Mouse (Mus musculus) gastrocnemius, postnatal 4 days (tissue): ENCODE measurements around the gene Pum1. TPM values are rescaled to one million over a fixed set of nuclear protein-coding genes. Genes with fewer than 3 reads are reported as not detected.

Experiments
- DNase-seq, 2 experiments: peaks; one replicate each; pipeline ENCODE4 v3.0.0; 2021 to 2022; ENCODE audit warnings: low spot score in 2 of 2, mixed read lengths in 2 of 2
- total RNA-seq, 2 experiments: library from RNA; stranded (reverse); gene quantifications; 2 replicates each; pipeline ENCODE4 v1.2.3; 2021

The Pum1 gene
- total RNA-seq, 2 experiments from 2014 or later: 65.5 to 73.9 TPM

DNA sequence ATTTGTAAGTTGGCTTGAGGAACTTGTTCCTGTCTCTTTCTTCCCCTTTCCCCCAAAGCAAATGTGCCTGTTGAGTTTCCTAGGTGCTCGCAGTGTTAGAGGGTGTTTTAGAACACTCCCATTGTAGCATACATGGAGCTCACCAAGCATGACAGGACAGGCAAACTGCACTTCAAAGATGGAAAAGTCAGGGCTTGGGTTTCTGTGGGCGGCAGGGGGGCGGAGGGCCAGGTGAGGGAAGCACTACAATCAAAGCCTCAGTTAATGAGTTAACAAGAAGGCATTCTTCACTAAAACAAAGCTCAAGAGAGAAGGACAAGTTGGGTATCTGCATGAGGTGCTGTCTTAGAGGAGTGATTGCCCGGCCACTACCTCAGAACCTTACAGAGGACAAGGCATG, 56.2 kb downstream of the Pum1 start:
- no peak for DNase-seq

- DNase-seq: no peak
Measured at GRCm38 (mm10) chr4:130722607-130723006, 59.5 kb downstream of the Pum1 start.

DNA sequence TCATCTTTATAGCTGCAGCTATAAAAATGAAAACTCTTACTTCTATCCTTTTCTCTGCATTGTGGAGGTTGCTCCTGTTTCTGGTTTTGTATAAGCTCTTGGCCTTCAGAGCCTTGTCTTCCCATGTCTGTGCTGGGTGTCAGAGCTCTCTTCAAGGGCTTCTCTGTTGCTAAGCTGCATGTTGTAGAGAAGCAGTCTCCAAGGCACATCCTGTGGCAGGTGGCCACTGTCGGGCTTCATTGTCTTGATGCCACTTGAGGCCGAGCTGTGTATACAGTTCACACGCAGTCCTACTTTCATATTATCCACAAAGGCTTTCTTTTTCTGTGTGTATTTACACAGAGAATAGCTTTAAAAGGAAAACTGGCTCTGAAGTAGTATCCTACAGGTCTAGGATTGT, 63.0 kb downstream of the Pum1 start:
- no peak for DNase-seq

- no peak for DNase-seq
Measured at GRCm38 (mm10) chr4:130735957-130736356, 72.8 kb downstream of the Pum1 start.

GRCm38 (mm10) chr4:130738527-130738926, 75.4 kb downstream of the Pum1 start:
- peak in 1 of 2 experiments; percentile 33 for DNase-seq

GRCm38 (mm10) chr4:130744058-130744457, 80.9 kb downstream of the Pum1 start:
- no peak for DNase-seq

DNA sequence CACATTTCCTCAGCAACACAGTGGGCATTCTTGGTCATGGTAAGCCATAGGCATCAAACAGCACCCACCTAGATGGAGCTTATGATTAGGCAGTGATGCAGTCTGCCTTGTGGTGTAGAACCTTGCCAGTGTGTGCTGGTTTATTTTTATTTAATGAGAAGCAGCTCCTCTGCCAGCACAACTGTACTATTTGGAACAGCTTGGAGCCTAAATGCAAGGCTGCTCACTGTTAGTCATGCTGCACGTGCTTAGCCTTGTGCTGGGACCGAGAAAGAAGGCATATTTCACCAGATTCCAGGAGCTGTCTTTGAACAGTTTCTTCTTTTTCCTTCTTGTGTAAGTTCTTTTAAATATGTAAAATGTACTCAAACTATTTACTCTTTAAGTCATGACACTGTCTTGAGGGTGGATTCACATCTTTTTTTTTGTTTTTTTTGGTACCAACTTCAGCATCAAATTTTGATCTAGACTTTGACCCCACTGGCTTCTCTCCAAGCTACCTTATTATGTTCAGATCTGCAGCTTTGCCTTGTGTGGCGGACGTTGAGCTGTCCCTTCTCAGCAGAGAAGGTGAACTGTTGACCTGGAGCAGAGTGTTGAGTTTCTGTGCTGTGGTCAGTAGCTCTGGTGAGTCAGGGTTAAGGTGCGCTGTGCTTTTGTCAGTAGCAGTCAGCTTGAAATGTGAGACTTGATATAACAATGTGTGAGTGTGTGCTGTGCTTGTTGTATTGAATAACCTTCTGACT, 82.6 kb downstream of the Pum1 start:
- DNase-seq: no peak

DNA sequence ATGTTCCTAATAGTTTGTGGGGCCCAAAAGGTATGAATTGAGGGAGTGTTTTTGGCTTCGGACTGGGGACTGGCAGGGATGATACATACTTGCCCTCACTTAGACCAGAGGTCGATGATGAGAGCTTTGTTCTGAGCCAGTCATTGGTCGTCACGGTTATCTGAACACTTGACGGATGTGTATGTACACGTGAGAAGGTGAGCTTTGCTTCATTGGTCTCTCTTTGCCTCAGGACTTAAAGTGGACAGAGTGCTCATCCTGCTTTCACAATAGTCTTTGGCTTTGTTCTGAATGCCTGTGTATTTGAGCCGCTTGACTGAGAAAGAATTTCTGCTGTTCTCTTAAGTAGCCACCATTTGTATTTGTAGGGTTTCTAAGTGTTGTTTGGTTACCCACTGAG, 86.4 kb downstream of the Pum1 start:
- no peak for DNase-seq

DNA sequence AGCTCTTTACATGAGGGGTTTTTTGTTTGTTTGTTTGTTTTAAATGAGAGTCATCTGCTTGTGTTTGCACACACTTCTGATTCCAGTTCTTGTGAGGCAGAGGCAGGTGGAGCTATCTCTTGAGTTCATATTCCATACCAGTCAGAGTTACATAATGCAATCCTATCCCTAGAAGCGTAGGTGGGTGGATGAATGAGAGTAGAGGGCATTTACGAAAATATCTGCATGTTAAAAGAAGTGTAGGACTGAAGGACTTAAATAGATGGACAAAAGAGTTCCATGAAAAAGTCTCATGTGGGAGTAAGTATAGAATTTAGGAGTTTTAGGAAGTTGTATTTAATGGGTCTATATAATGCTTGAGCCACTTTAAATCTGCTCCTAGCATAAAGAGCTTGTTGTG, 88.8 kb downstream of the Pum1 start:
- no peak for DNase-seq

GRCm38 (mm10) chr4:130752591-130752990, 89.5 kb downstream of the Pum1 start:
- no peak for DNase-seq

DNA sequence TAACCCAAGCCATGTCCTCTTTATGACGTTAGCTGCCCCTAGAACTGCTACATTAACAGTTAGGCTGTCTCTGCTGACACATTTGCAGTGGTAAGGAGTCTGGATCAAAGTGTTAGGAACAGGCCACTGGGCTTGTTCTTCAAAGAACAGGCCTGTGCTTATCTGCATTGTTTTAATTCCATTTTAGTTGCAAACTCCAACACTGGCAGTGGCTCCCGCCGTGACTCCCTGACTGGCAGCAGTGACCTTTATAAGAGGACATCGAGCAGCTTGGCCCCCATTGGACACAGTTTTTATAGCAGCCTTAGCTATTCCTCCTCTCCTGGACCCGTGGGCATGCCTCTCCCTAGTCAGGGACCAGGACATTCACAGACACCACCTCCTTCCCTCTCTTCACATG, 90.6 kb downstream of the Pum1 start:
- no peak for DNase-seq

DNA sequence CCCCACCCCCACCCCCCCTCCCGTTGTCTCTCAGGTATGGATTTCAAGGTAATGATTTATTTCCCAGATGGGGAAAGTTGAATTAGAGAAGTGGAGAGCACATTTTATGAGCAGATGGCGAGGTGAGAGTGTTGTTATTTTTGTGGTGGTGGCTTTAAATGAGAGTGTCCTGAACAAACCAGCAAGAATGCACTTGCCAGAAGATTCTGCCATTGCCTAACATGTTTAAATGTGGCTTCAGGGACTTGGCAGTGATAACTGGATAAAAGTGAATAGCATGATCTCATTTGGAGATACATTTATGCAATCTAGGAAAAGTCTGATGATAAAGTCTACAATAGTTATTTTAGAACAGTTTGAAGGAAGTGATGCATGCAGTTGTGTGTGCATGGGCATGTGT, 91.7 kb downstream of the Pum1 start:
- DNase-seq: no peak

DNA sequence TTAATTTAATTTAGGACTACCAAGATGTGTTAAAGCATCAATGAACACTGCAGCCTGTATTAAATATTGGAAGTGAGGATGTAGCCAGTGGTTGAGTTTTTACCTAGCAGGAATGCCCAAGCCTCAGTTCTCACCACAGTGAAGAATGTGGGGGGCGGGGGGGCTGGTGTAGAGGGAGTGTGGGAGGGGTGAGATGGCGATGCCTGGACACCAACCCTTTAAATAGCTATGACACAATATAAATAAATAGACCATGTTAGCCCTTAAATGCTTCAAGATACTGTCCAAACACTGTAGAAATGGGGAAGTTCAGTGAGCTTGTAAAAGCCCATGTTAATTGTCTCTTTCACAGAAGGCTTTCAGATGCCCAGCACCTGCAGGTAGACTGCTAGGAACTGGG, 96.8 kb downstream of the Pum1 start:
- no peak for DNase-seq

DNA sequence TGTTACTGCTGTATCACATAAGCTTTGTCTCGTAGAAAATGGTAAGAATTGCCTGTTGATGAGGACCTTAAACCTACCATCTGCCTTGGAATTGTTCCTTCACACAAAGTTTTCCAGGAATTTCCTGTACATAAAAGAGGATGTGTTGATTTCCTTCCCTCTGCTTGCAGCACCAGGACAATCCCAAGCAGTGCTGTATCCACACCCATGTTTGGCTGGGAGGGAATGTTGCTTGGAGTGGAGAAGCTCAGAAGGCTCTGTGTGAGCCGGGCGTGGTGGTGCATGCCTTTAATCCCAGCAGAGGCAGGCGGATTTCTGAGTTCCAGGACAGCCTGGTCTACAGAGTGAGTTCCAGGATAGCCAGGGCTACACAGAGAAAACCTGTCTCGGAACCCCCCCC, 98.7 kb downstream of the Pum1 start:
- no peak for DNase-seq

DNA sequence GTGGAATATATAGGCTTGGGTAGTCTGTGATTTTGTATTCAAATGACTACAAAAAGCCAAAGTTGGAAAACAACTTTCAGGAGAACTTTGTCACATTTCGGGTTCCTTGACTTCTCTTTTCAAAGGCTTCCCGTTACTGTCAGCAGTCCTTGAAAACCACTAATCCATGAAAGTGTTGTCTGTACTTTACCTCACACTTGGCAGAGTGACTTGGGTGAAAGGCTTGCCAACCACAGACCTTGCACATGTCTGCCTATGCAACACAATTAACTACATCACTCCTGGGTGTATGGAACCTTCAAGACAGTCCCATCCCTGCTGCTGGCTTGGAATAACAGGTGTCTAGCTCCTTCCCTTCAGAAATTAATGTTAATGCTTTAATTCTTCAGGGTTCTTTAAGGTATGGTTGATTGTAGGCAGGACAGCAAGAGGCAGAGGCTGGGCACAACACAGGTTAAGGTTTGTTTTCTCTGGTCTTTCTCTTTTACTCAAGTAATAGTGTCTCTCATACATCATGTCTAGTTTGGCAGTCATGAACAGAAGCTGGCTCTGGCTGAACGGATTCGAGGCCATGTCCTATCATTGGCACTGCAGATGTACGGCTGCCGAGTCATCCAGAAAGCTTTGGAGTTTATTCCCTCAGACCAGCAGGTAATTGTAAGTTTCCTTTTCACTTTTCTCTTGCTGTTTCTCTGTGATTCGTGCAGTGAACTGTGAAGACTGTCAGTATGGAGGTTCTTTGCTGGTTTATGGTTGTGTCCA, 102.5 kb downstream of the Pum1 start:
- no peak for DNase-seq

DNA sequence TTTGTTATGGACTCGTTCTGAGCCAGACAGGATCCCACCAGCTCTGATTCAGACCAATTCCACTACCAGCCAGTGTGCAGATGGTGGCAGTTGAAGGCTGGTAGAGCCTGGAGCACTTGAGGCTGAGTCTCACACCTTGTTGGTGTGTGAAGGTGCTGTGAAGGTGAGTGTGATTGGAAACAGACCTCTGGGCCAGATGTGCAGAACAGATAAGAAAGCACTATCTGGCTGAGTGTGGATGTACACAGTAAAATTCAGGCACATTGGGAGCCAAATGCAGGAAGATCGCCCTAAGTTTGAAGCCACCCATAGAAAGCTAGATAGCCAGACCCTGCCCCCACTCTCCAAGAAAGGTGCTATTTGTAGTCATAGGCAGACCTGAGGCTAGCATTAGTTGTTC, 103.3 kb downstream of the Pum1 start:
- DNase-seq: no peak

DNA sequence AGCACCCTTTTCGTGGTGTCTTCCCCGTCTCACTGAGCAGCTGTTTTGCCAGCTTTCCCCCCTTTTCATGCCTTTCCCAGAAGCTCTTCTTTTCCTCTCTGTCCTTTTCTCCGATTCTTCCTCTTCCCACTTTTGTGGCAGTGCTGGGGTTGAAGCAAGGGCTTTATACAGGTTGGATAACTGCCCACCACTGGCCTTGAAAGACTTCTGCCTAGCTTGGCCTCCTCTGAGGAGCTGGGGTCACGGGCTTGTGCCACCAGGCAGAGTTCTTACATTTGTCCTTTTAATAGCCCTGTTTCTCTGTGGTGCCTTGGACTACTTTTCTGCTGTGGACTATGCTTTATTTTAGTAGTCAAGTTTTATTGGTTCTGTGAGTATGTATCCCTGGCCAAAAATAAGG, 103.8 kb downstream of the Pum1 start:
- DNase-seq: no peak

DNA sequence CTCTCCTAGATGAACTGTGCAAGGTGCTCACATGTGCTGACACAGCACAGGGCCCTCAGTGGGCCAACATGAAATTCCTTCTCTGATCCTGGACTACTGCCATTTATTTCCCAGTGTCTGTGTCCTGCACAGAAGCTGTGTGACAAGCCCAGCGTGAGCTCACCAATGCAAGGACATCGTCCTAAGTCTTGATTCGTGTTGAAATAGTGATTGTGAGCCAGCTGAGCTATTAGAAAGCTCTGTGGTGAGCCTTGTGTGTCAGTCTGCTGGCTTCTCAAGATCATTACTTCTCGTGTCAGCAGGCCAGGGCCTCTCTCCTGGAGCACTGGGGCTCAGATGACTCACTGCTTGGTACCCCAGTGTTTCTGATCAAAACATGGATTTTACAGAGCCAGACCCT, 110.8 kb downstream of the Pum1 start:
- DNase-seq: no peak

DNA sequence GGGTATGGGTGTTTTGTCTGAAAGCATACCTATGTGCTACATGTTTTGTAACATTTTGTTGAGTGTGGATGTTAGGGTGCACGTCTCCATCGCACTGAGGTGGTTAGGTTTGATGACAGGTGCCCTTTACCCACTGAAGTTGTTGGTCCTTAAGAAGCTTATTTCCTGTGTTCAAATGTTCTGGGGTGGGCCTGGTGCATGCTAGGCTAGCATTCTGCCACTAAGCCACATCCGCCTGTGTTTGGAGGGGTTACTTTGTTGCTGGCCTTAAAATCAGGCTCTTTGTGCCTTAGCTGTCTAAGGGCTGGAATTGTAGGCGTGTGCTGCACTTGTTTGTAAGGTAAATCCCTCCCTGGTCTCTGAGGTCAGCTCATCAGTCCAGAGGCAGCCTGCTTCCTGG, 111.7 kb downstream of the Pum1 start:
- DNase-seq: no peak

DNA sequence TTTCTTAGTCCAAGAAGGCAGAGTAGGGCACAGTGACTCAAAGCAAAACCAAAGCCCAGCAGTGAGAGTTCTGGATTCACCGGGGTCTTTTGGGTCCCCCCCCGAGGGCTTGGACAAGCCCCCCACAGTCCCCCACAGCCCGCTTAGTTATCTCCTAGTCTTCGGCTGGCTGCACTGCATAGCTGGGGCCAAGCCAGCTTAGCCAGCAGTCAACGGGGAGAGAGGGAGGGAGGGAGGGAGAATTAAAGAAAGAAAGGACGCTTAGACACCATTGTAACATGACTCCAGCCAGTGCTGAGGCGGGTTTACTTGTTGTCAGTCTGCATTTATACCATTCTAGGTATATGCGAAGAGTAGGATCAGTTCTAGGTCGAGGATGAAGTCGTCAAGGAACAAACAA, 114.5 kb downstream of the Pum1 start:
- no peak for DNase-seq

- no peak for DNase-seq
Measured at GRCm38 (mm10) chr4:130779037-130779436, 115.9 kb downstream of the Pum1 start.

GRCm38 (mm10) chr4:130782492-130782891, 119.4 kb downstream of the Pum1 start:
- no peak for DNase-seq

DNA sequence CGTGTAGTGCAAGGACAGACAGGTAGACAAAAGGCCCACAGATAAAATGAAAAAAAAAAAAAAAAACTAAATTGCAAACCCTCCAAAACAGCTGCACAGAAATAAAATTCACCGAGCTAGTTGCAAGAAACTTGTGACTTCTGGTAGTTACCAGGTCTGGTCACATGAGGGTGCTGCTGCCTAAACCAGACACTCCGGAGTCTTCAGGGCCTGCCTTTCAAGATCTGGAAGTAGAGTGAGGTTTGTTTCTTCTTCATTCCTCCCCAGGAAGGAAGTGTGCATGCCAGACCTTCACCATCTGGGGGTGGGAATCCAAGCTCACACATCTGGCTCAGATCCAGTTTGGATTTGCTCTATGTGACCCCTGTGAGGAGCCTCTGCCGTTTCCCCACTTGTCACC, 121.6 kb downstream of the Pum1 start:
- peak in 1 of 2 experiments; percentile 66 for DNase-seq
